Mouse (Mus musculus) limb, embryonic 11.5 days (tissue): ENCODE results near the gene Tbc1d10c. TPM values are rescaled to one million over a fixed set of nuclear protein-coding genes. Genes with fewer than 3 reads are reported as not detected.
A peak's percentile ranks its signal among the peaks of the same experiment; 100 is the strongest.

Experiments
- ATAC-seq: fragments of 200-750 bp; cut with Nextera tagmentation; 2 replicates; pipeline ENCODE4 v1.8.0; 2017; ENCODE audit warnings: low read depth; ENCODE audit not compliant: insufficient number of reproducible peaks, low FRiP score, low TSS enrichment
- DNase-seq: peaks from one replicate; pipeline ENCODE4 v3.0.0-alpha.2; 2015; ENCODE audit warnings: low spot score
- H3K27ac ChIP-seq: fragments of 300-500 bp; sonication (generic); replicated peaks from 2 replicates; pipeline ENCODE4 v1.5.1; 2014; ENCODE audit warnings: low read depth, mild to moderate bottlenecking, low read length
- H3K27me3 ChIP-seq: fragments of 300-500 bp; sonication (generic); 2 replicates; pipeline ENCODE4 v1.6.1; 2014; ENCODE audit warnings: mild to moderate bottlenecking, low read length, mixed read lengths; ENCODE audit not compliant: control insufficient read depth, insufficient read depth
- H3K36me3 ChIP-seq: fragments of 300-500 bp; sonication (generic); 2 replicates; pipeline ENCODE4 v1.6.1; 2014; ENCODE audit warnings: mild to moderate bottlenecking, low read length, moderate library complexity, mixed read lengths; ENCODE audit not compliant: control insufficient read depth, insufficient read depth
- H3K4me1 ChIP-seq: fragments of 300-500 bp; sonication (generic); 2 replicates; pipeline ENCODE4 v1.6.1; 2014; ENCODE audit warnings: low read length, mixed read lengths; ENCODE audit not compliant: control insufficient read depth, insufficient read depth
- H3K4me2 ChIP-seq: fragments of 300-500 bp; sonication (generic); 2 replicates; pipeline ENCODE4 v1.6.1; 2014; ENCODE audit warnings: low read depth, mild to moderate bottlenecking, moderate library complexity; ENCODE audit not compliant: severe bottlenecking
- H3K4me3 ChIP-seq: fragments of 300-500 bp; sonication (generic); 2 replicates; pipeline ENCODE4 v1.5.1; 2014; ENCODE audit warnings: low read depth, low read length
- H3K9ac ChIP-seq: fragments of 300-500 bp; sonication (generic); 2 replicates; pipeline ENCODE4 v1.6.1; 2014; ENCODE audit warnings: mild to moderate bottlenecking, low read length
- H3K9me3 ChIP-seq: fragments of 300-500 bp; sonication (generic); 2 replicates; pipeline ENCODE4 v1.6.1; 2016; ENCODE audit warnings: low read length; ENCODE audit not compliant: control insufficient read depth
- WGBS: fragments of 180-500 bp; shearing (Covaris S2); extraction: QIAGEN DNeasy Blood & Tissue Kit; methylation state at CpG from one replicate; pipeline ENCODE4 v1.1.7; 2014; 5-methylcytosine and 5-hydroxymethylcytosine counted together
- polyA plus RNA-seq: library from polyadenylated mRNA; unstranded; fragments of >200 nt; fragmentation: Nextera tagmentation; extraction: Ambion mirVana; gene quantifications from 2 replicates; pipeline ENCODE4 v1.2.1, GENCODE M21; 2014

The Tbc1d10c gene
- polyA plus RNA-seq, 1 experiment from 2014 or later: 0.89 TPM

- Histone ChIP-seq H3K36me3 (no peaks in the 10 kb centered on the region), H3K27me3 (no peaks in the 10 kb centered on the region), H3K4me2 (no peak overlapping the region), H3K9ac (no peak overlapping the region), H3K4me3 (no peak overlapping the region), H3K27ac (no peak overlapping the region), H3K9me3 (no peaks in the 10 kb centered on the region), H3K4me1 (0 out of 2 replicates have a peak, but pooled peaks cover 6% of the 10 kb centered on the region)
- DNase-seq (no peak), ATAC-seq (no peak)
- 80% methylated on average over 4 of the region's 4 CpGs for WGBS
Observed at GRCm38 (mm10) chr19:4228891-4229290, 37.8 kb upstream of the Tbc1d10c start.

DNA sequence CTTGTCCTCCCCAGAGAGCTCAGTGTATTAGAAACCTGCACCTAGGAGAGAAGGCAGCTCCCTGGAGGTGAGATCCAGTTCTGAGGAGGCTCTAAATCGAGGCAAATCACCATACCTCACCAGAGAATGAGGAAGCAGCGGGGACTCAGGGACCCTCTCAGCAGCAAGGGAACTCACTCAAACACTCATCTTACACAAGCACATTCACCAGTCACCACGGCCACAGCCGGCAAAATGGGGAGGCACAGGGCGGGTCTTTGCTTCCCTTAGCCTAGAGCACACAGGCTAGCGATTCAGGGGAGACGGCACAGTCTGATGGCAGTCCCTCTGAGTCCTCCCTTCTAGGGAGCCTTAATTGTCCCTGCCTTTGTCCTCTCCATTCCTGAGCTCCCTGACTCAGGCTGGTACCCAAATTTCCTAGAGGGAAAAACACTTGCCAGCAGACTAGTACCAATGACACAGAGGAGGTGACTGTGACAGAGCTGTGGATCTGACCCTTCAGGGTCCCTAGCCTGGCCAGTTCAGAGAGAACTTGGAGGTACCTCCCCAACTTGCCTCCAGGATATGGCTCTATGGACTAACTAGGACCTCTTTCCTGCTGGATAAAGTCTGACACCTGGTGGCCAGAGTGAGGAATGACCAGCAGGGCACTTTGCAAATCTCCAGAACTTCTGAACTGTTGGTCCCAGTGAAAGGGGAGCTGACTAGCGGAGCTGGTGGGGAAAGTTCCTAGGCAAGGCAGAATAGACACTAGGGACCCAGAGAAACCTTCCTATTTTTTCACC, 37.0 kb upstream of the Tbc1d10c start:
- WGBS: 22% methylated on average over 8 of the region's 8 CpGs
- H3K4me3 ChIP-seq: no peak overlapping the region
- no peak overlapping the region for H3K4me2 ChIP-seq
- H3K4me1 ChIP-seq: 0 out of 2 replicates have a peak, but pooled peaks cover 6% of the 10 kb centered on the region
- H3K36me3 ChIP-seq: no peaks in the 10 kb centered on the region
- no peak overlapping the region for H3K27ac ChIP-seq
- ATAC-seq: peak; percentile 44; the same call in 1 of the 2 replicates
- no peak overlapping the region for H3K9ac ChIP-seq
- no peaks in the 10 kb centered on the region for H3K9me3 ChIP-seq
- peak; percentile 82 for DNase-seq
- no peaks in the 10 kb centered on the region for H3K27me3 ChIP-seq

- no peak overlapping the region for H3K4me3 ChIP-seq
- no peak overlapping the region for H3K27ac ChIP-seq
- H3K4me1 ChIP-seq: 0 out of 2 replicates have a peak, but pooled peaks cover 6% of the 10 kb centered on the region
Observed at GRCm38 (mm10) chr19:4227446-4227845, 36.4 kb upstream of the Tbc1d10c start.

GRCm38 (mm10) chr19:4226779-4227178, 35.7 kb upstream of the Tbc1d10c start:
- Histone ChIP-seq H3K27ac (no peak overlapping the region), H3K36me3 (peaks cover 8% of the 10 kb centered on the region), H3K27me3 (no peaks in the 10 kb centered on the region), H3K4me1 (0 out of 2 replicates have a peak, but pooled peaks cover 3% of the 10 kb centered on the region), H3K9ac (no peak overlapping the region), H3K9me3 (no peaks in the 10 kb centered on the region), H3K4me2 (no peak overlapping the region), H3K4me3 (no peak overlapping the region)
- DNase-seq (no peak), ATAC-seq (no peak)
- WGBS: 92% methylated on average over 7 of the region's 7 CpGs

More at GRCm38 (mm10) chr19:4227446-4227845, 36.4 kb upstream of the Tbc1d10c start:
- Histone ChIP-seq H3K36me3 (peaks cover 4% of the 10 kb centered on the region), H3K9me3 (no peaks in the 10 kb centered on the region), H3K4me2 (no peak overlapping the region), H3K27me3 (no peaks in the 10 kb centered on the region), H3K9ac (no peak overlapping the region)
- ATAC-seq (no peak), DNase-seq (no peak)
- WGBS: 72% methylated on average over 5 of the region's 5 CpGs

- WGBS: 76% methylated on average over 11 of the region's 11 CpGs
- Histone ChIP-seq H3K4me3 (no peak overlapping the region), H3K27ac (no peak overlapping the region), H3K9me3 (no peaks in the 10 kb centered on the region), H3K4me2 (no peak overlapping the region), H3K36me3 (peaks cover 8% of the 10 kb centered on the region), H3K9ac (no peak overlapping the region), H3K4me1 (peaks cover 13% of the 10 kb centered on the region), H3K27me3 (no peaks in the 10 kb centered on the region)
- DNase-seq: no peak
- no peak for ATAC-seq
Observed at GRCm38 (mm10) chr19:4222165-4222564, 31.1 kb upstream of the Tbc1d10c start.

DNA sequence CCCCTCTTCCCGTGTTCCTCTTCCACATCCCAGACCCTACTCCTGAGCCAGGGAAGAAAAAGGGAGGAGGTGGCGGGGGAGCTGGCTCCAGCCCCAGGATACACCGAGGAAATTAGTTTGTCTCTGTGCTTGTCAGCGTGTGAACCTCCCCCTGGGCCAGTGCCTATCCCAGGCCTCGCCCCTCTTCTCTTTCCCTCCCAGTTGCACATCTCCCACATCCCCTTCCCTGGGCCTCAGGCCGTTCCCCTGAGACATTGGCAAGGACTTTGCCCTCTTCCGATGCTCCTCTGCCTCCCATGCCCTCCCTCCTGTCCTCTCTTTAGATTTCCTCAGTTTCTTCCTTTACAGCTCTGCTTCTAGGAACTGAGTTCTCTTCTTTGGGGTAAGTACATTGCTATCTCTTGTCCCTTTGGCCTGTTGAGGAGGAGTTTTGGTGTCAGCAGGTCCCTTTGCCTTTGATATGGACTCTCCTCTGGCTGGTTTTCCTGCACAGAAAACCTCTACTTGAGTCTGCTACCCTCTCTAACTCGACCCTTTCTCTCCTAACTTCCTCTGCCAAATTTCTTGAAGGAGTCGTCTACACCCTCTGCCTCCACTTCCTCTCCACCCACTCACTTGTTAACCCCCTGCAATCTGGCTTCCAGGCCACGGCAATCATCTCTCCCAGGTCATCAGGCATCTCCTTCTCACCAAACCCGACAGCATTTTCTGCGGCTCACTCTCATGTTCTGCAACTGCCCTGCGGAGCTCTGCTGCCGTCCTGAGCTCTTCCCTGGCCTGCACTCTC, 30.1 kb upstream of the Tbc1d10c start:
- Histone ChIP-seq H3K9ac (no peak overlapping the region), H3K27ac (no peak overlapping the region), H3K4me3 (no peak overlapping the region), H3K4me2 (no peak overlapping the region), H3K9me3 (no peaks in the 10 kb centered on the region), H3K36me3 (peaks cover 8% of the 10 kb centered on the region), H3K27me3 (no peaks in the 10 kb centered on the region), H3K4me1 (peaks cover 24% of the 10 kb centered on the region)
- ATAC-seq: no peak
- 33% methylated on average over 14 of the region's 14 CpGs for WGBS
- no peak for DNase-seq

- no peak for ATAC-seq
- H3K4me3 ChIP-seq: no peak overlapping the region
- H3K36me3 ChIP-seq: peaks cover 8% of the 10 kb centered on the region
- H3K9ac ChIP-seq: no peak overlapping the region
- no peaks in the 10 kb centered on the region for H3K9me3 ChIP-seq
- DNase-seq: no peak
- H3K27me3 ChIP-seq: no peaks in the 10 kb centered on the region
- H3K4me2 ChIP-seq: no peak overlapping the region
- no peak overlapping the region for H3K27ac ChIP-seq
- 73% methylated on average over 4 of the region's 4 CpGs for WGBS
- H3K4me1 ChIP-seq: peaks cover 30% of the 10 kb centered on the region
Observed at GRCm38 (mm10) chr19:4220416-4220815, 29.3 kb upstream of the Tbc1d10c start.

- WGBS: 85% methylated on average over 6 of the region's 6 CpGs
- ATAC-seq (no peak), DNase-seq (no peak)
- no peak overlapping the region for H3K9ac ChIP-seq
- H3K4me3 ChIP-seq: no peak overlapping the region
- H3K27ac ChIP-seq: no peak overlapping the region
- no peak overlapping the region for H3K4me2 ChIP-seq
- peaks cover 8% of the 10 kb centered on the region for H3K36me3 ChIP-seq
- H3K27me3 ChIP-seq: no peaks in the 10 kb centered on the region
- no peaks in the 10 kb centered on the region for H3K9me3 ChIP-seq
- H3K4me1 ChIP-seq: peaks cover 30% of the 10 kb centered on the region
Observed at GRCm38 (mm10) chr19:4219943-4220342, 28.9 kb upstream of the Tbc1d10c start.
